Mouse (Mus musculus) myocyte (in vitro differentiated cells): Measurements from ENCODE around the gene Pcgf6. TPM values are rescaled to one million over a fixed set of nuclear protein-coding genes. Genes with fewer than 3 reads are reported as not detected.

Experiments
- H3K27me3 ChIP-seq: one replicate; pipeline ENCODE4 v1.6.1; 2011; ENCODE audit not compliant: control insufficient read depth, insufficient read depth, insufficient read length
- H3K36me3 ChIP-seq: one replicate; pipeline ENCODE4 v1.6.1; 2011; ENCODE audit not compliant: control insufficient read depth, insufficient read depth
- H3K4me2 ChIP-seq: one replicate; pipeline ENCODE4 v1.6.1; 2011; ENCODE audit warnings: low read depth, control low read depth
- H3K4me3 ChIP-seq: one replicate; pipeline ENCODE4 v1.5.1; 2011; ENCODE audit warnings: mild to moderate bottlenecking, control low read depth, moderate library complexity
- H3K79me2 ChIP-seq: one replicate; pipeline ENCODE4 v1.6.1; 2011; ENCODE audit not compliant: control insufficient read depth, insufficient read depth
- H3ac ChIP-seq: one replicate; pipeline ENCODE4 v1.6.1; 2011; ENCODE audit not compliant: control insufficient read depth, insufficient read length
- CEBPB ChIP-seq: IDR thresholded peaks from 2 replicates; pipeline ENCODE4 v1.6.1; 2011; ENCODE audit warnings: mild to moderate bottlenecking, moderate library complexity; ENCODE audit not compliant: poor library complexity, insufficient read depth, severe bottlenecking
- E2F4 ChIP-seq: IDR thresholded peaks from one replicate; pipeline ENCODE4 v1.6.1; 2011; ENCODE audit warnings: mild to moderate bottlenecking, control low read depth, moderate library complexity; ENCODE audit not compliant: insufficient read depth
- MAX ChIP-seq: IDR thresholded peaks from one replicate; pipeline ENCODE4 v1.6.1; 2011; ENCODE audit warnings: low read depth, mild to moderate bottlenecking, control low read depth
- MYOD1 ChIP-seq, 3 experiments: IDR thresholded peaks; one replicate each; pipeline ENCODE4 v1.6.1; 2011; ENCODE audit warnings: control low read depth in 2 of 3, low read depth in 2 of 3, mild to moderate bottlenecking in 2 of 3, moderate library complexity in 1 of 3; ENCODE audit not compliant: insufficient read length in 2 of 3, control insufficient read depth in 1 of 3
- MYOG ChIP-seq, 3 experiments: IDR thresholded peaks; one replicate each; pipeline ENCODE4 v1.6.1; 2011; ENCODE audit warnings: control low read depth in 2 of 3, low read depth in 2 of 3, mild to moderate bottlenecking in 2 of 3; ENCODE audit not compliant: insufficient read length in 2 of 3, control insufficient read depth in 1 of 3, insufficient read depth in 1 of 3
- POLR2A ChIP-seq: IDR thresholded peaks from one replicate; pipeline ENCODE4 v1.6.1; 2011; ENCODE audit warnings: low read depth, mild to moderate bottlenecking, control low read depth, moderate library complexity; ENCODE audit not compliant: insufficient read length
- POLR2AphosphoS2 ChIP-seq: IDR thresholded peaks from one replicate; pipeline ENCODE4 v1.6.1; 2011; ENCODE audit warnings: low read depth, control low read depth; ENCODE audit not compliant: insufficient read length
- REST ChIP-seq: IDR thresholded peaks from one replicate; pipeline ENCODE4 v1.6.1; 2011; ENCODE audit warnings: mild to moderate bottlenecking, control low read depth, moderate library complexity; ENCODE audit not compliant: insufficient read depth, insufficient read length
- SRF ChIP-seq: IDR thresholded peaks from one replicate; pipeline ENCODE4 v1.6.1; 2011; ENCODE audit warnings: low read depth; ENCODE audit not compliant: control insufficient read depth, insufficient read length
- TCF12 ChIP-seq: IDR thresholded peaks from one replicate; pipeline ENCODE4 v1.6.1; 2011; ENCODE audit warnings: mild to moderate bottlenecking, control low read depth; ENCODE audit not compliant: poor library complexity, insufficient read depth, severe bottlenecking
- TCF3 ChIP-seq: IDR thresholded peaks from one replicate; pipeline ENCODE4 v1.6.1; 2011; ENCODE audit warnings: low read depth, control low read depth; ENCODE audit not compliant: insufficient read length
- USF1 ChIP-seq: IDR thresholded peaks from one replicate; pipeline ENCODE4 v1.6.1; 2011; ENCODE audit warnings: low read depth, mild to moderate bottlenecking, control low read depth, moderate library complexity
- polyA plus RNA-seq: library from polyadenylated mRNA; unstranded; fragments of >200 nt; fragmentation: generic; extraction: Trizol; gene quantifications from one replicate; pipeline ENCODE4 v1.2.1, GENCODE M21; 2012; ENCODE audit warnings: missing spikeins

Gene Pcgf6
- polyA plus RNA-seq, 1 experiment: 5.6 TPM

- Histone ChIP-seq H3K79me2 (no peaks in the 10 kb centered on the region), H3ac (no peak overlapping the region), H3K27me3 (no peaks in the 10 kb centered on the region), H3K36me3 (no peaks in the 10 kb centered on the region), H3K4me3 (no peak overlapping the region), H3K4me2 (no peak overlapping the region)
- TF ChIP-seq MYOG (IDR thresholded peaks at IDR 0.05; ENCODE audit: control insufficient read depth in 1 of 3, insufficient read depth in 1 of 3, insufficient read length in 2 of 3, low read depth in 2 of 3) (no peak), CEBPB (no peak)
These were observed 60.6 kb downstream of the Pcgf6 start for GRCm38 (mm10) chr19:46990153-46990518.

GRCm38 (mm10) chr19:46989479-46990152 lies 61.1 kb downstream of the Pcgf6 start:
- H3K36me3 ChIP-seq: no peaks in the 10 kb centered on the region
- H3K4me3 ChIP-seq: no peak overlapping the region
- H3K4me2 ChIP-seq: no peak overlapping the region
- TF ChIP-seq CEBPB (no peak), POLR2A (no peak), SRF (no peak), MYOG (IDR thresholded peaks at IDR 0.05; ENCODE audit: control insufficient read depth in 1 of 3, insufficient read depth in 1 of 3, insufficient read length in 2 of 3, low read depth in 2 of 3) (no peak), MYOD1 (IDR thresholded peaks at IDR 0.05; ENCODE audit: control insufficient read depth in 1 of 3, insufficient read length in 2 of 3, low read depth in 2 of 3) (no peak), MAX (no peak), REST (no peak), TCF12 (no peak), USF1 (no peak), E2F4 (no peak), POLR2AphosphoS2 (no peak), TCF3 (no peak)
- no peaks in the 10 kb centered on the region for H3K27me3 ChIP-seq
- no peak overlapping the region for H3ac ChIP-seq
- no peaks in the 10 kb centered on the region for H3K79me2 ChIP-seq

- no peak overlapping the region for H3ac ChIP-seq
- H3K79me2 ChIP-seq: no peaks in the 10 kb centered on the region
- TF ChIP-seq USF1 (no peak), MYOD1 (IDR thresholded peaks at IDR 0.05; ENCODE audit: control insufficient read depth in 1 of 3, insufficient read length in 2 of 3, low read depth in 2 of 3) (no peak)
- no peaks in the 10 kb centered on the region for H3K36me3 ChIP-seq
- no peak overlapping the region for H3K4me2 ChIP-seq
- no peak overlapping the region for H3K4me3 ChIP-seq
- no peaks in the 10 kb centered on the region for H3K27me3 ChIP-seq
These were observed 62.2 kb downstream of the Pcgf6 start for GRCm38 (mm10) chr19:46988231-46989087.

- Histone ChIP-seq H3K36me3 (no peaks in the 10 kb centered on the region), H3K27me3 (no peaks in the 10 kb centered on the region), H3ac (no peak overlapping the region), H3K4me2 (no peak overlapping the region), H3K79me2 (no peaks in the 10 kb centered on the region), H3K4me3 (no peak overlapping the region)
- TF ChIP-seq MYOG (IDR thresholded peaks at IDR 0.05; ENCODE audit: control insufficient read depth in 1 of 3, insufficient read depth in 1 of 3, insufficient read length in 2 of 3, low read depth in 2 of 3) (no peak), TCF3 (no peak), POLR2A (no peak), USF1 (no peak)
These were observed 63.1 kb downstream of the Pcgf6 start for GRCm38 (mm10) chr19:46987646-46988045.

GRCm38 (mm10) chr19:46984726-46985622 lies 65.7 kb downstream of the Pcgf6 start:
- no peak overlapping the region for H3K4me3 ChIP-seq
- H3K79me2 ChIP-seq: no peaks in the 10 kb centered on the region
- TF ChIP-seq POLR2AphosphoS2 (no peak), TCF3 (no peak), CEBPB (no peak), REST (no peak), USF1 (no peak), POLR2A (no peak)
- no peak overlapping the region for H3K4me2 ChIP-seq
- H3K36me3 ChIP-seq: no peaks in the 10 kb centered on the region
- H3ac ChIP-seq: no peak overlapping the region
- H3K27me3 ChIP-seq: no peaks in the 10 kb centered on the region
